Mouse (Mus musculus) olfactory bulb, adult 2 months (tissue): ENCODE measurements around the gene Mrps26.

Experiments
- CTCF ChIP-seq: fragments of 200-500 bp; IDR thresholded peaks from 2 replicates; pipeline ENCODE4 v1.5.1; 2012; ENCODE audit warnings: low read depth, mild to moderate bottlenecking, low read length, moderate library complexity; ENCODE audit not compliant: insufficient read depth
- POLR2A ChIP-seq: fragments of 200-500 bp; IDR thresholded peaks from 2 replicates; pipeline ENCODE4 v1.6.1; 2012; ENCODE audit warnings: mild to moderate bottlenecking, low read depth, low read length, moderate library complexity; ENCODE audit not compliant: insufficient read depth

DNA sequence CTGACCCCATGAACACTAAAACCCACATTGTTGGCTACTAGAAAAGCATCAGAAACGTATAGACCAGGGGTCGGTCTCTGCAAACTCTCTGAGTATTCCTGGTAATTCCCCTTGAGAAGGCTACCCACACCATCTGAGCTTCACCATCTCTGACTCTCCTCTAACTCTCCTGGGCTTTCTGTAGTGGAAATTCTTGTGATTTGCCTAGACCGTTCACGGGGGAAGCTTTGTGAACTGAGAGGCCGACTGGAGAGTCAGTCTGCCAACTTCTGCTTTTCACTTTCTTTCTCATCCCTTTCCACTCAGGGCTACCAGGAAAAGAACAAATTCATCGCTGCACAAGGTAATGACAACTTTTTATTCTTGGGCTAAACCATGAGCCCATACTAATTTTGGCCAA is 28.5 kb upstream of the Mrps26 start:
- TF ChIP-seq POLR2A = no peak
- no peak for TF ChIP-seq CTCF
